Mouse (Mus musculus) neural tube, embryonic 15.5 days (tissue): ENCODE measurements around the gene Mtmr4. TPM values are rescaled to one million over a fixed set of nuclear protein-coding genes. Genes with fewer than 3 reads are reported as not detected.

Experiments used
- ATAC-seq: fragments of 200-750 bp; cut with Nextera tagmentation; 2 replicates; pipeline ENCODE4 v1.8.0; 2017; ENCODE audit warnings: mild to moderate bottlenecking, moderate TSS enrichment, moderate library complexity; ENCODE audit not compliant: low FRiP score
- H3K27ac ChIP-seq: fragments of 300-500 bp; sonication (generic); replicated peaks from 2 replicates; pipeline ENCODE4 v1.5.1; 2015; ENCODE audit warnings: mild to moderate bottlenecking, inconsistent platforms
- H3K27me3 ChIP-seq: fragments of 300-500 bp; sonication (generic); replicated peaks from 2 replicates; pipeline ENCODE4 v1.6.1; 2015; ENCODE audit warnings: inconsistent platforms
- H3K36me3 ChIP-seq: fragments of 300-500 bp; sonication (generic); 2 replicates; pipeline ENCODE4 v1.6.1; 2015; ENCODE audit warnings: inconsistent platforms
- H3K4me1 ChIP-seq: fragments of 300-500 bp; sonication (generic); 2 replicates; pipeline ENCODE4 v1.6.1; 2015; ENCODE audit warnings: inconsistent platforms
- H3K4me2 ChIP-seq: fragments of 300-500 bp; sonication (generic); 2 replicates; pipeline ENCODE4 v1.6.1; 2015; ENCODE audit warnings: inconsistent platforms, mild to moderate bottlenecking, moderate library complexity
- H3K4me3 ChIP-seq: fragments of 300-500 bp; sonication (generic); replicated peaks from 2 replicates; pipeline ENCODE4 v1.5.1; 2015; ENCODE audit warnings: mild to moderate bottlenecking, inconsistent platforms
- H3K9ac ChIP-seq: fragments of 300-500 bp; sonication (generic); replicated peaks from 2 replicates; pipeline ENCODE4 v1.6.1; 2015; ENCODE audit warnings: mild to moderate bottlenecking, inconsistent platforms
- H3K9me3 ChIP-seq: fragments of 300-500 bp; sonication (generic); replicated peaks from 2 replicates; pipeline ENCODE4 v1.6.1; 2016; ENCODE audit warnings: inconsistent platforms
- WGBS: fragments of 180-500 bp; shearing (Covaris S2); methylation state at CpG from one replicate; pipeline ENCODE4 v1.1.7; 2015; ENCODE audit warnings: mixed read lengths; 5-methylcytosine and 5-hydroxymethylcytosine counted together
- polyA plus RNA-seq: library from polyadenylated mRNA; unstranded; fragments of >200 nt; fragmentation: Nextera tagmentation; extraction: Ambion mirVana; gene quantifications from 2 replicates; pipeline ENCODE4 v1.2.1, GENCODE M21; 2015

Mtmr4 gene
- polyA plus RNA-seq, 1 experiment from 2014 or later: 42.8 TPM

- Histone ChIP-seq H3K27ac (no peak overlapping the region), H3K27me3 (no peaks in the 10 kb centered on the region), H3K9ac (no peak overlapping the region), H3K9me3 (no peaks in the 10 kb centered on the region), H3K4me2 (no peak overlapping the region), H3K36me3 (peaks cover 11% of the 10 kb centered on the region), H3K4me3 (no peak overlapping the region), H3K4me1 (no peaks in the 10 kb centered on the region)
- no peak for ATAC-seq
- WGBS: 29% methylated on average over 10 of the region's 10 CpGs
Measured at GRCm38 (mm10) chr11:87629859-87630258, 37.9 kb downstream of the Mtmr4 start.

- 11% methylated on average over 2 of the region's 2 CpGs for WGBS
- peak overlapping the region; percentile 48 for H3K9ac ChIP-seq
- peak overlapping the region; percentile 40 for H3K4me3 ChIP-seq
- H3K36me3 ChIP-seq: 0 out of 2 replicates have a peak, but pooled peaks cover 2% of the 10 kb centered on the region
- peak overlapping the region; percentile 71 for H3K4me2 ChIP-seq
- H3K27ac ChIP-seq: no peak overlapping the region
- no peaks in the 10 kb centered on the region for H3K9me3 ChIP-seq
- peaks cover 10% of the 10 kb centered on the region for H3K4me1 ChIP-seq
- no peaks in the 10 kb centered on the region for H3K27me3 ChIP-seq
- ATAC-seq: peak; percentile 38; the same call in 1 of the 2 replicates
Measured at GRCm38 (mm10) chr11:87638793-87639192, 46.8 kb downstream of the Mtmr4 start.

- WGBS: 2% methylated on average over 29 of the region's 29 CpGs
- Histone ChIP-seq H3K9ac (peak overlapping the region; percentile 48), H3K27ac (no peak overlapping the region)
Measured at GRCm38 (mm10) chr11:87639206-87639605, 47.2 kb downstream of the Mtmr4 start.

GRCm38 (mm10) chr11:87642865-87643264 is 50.9 kb downstream of the Mtmr4 start:
- H3K4me1 ChIP-seq: peaks cover 10% of the 10 kb centered on the region
- no peak overlapping the region for H3K9ac ChIP-seq
- no peaks in the 10 kb centered on the region for H3K27me3 ChIP-seq
- H3K27ac ChIP-seq: no peak overlapping the region
- no peaks in the 10 kb centered on the region for H3K36me3 ChIP-seq
- no peaks in the 10 kb centered on the region for H3K9me3 ChIP-seq
- no peak for ATAC-seq
- no peak overlapping the region for H3K4me3 ChIP-seq
- H3K4me2 ChIP-seq: no peak overlapping the region

More at GRCm38 (mm10) chr11:87639206-87639605, 47.2 kb downstream of the Mtmr4 start:
- H3K4me1 ChIP-seq: peaks cover 10% of the 10 kb centered on the region
- H3K27me3 ChIP-seq: no peaks in the 10 kb centered on the region
- peak; percentile 59; the same call in 1 of the 2 replicates for ATAC-seq
- H3K36me3 ChIP-seq: 0 out of 2 replicates have a peak, but pooled peaks cover 2% of the 10 kb centered on the region
- no peaks in the 10 kb centered on the region for H3K9me3 ChIP-seq
- H3K4me3 ChIP-seq: peak overlapping the region; percentile 40
- peak overlapping the region; percentile 71 for H3K4me2 ChIP-seq

GRCm38 (mm10) chr11:87654693-87655092 is 62.7 kb downstream of the Mtmr4 start:
- Histone ChIP-seq H3K4me1 (no peaks in the 10 kb centered on the region), H3K4me3 (no peak overlapping the region), H3K4me2 (no peak overlapping the region), H3K36me3 (no peaks in the 10 kb centered on the region), H3K9me3 (no peaks in the 10 kb centered on the region), H3K27ac (no peak overlapping the region), H3K9ac (no peak overlapping the region), H3K27me3 (0 out of 2 replicates have a peak, but pooled peaks cover 3% of the 10 kb centered on the region)
- WGBS: 86% methylated on average over 5 of the region's 5 CpGs
- ATAC-seq: no peak

- 77% methylated on average over 7 of the region's 7 CpGs for WGBS
- no peaks in the 10 kb centered on the region for H3K36me3 ChIP-seq
- H3K9me3 ChIP-seq: no peaks in the 10 kb centered on the region
- peaks cover 12% of the 10 kb centered on the region for H3K4me1 ChIP-seq
- H3K4me3 ChIP-seq: no peak overlapping the region
- no peak for ATAC-seq
- peaks cover 18% of the 10 kb centered on the region; the same call in 1 of the 2 replicates for H3K27me3 ChIP-seq
- no peak overlapping the region for H3K4me2 ChIP-seq
- H3K27ac ChIP-seq: no peak overlapping the region
- H3K9ac ChIP-seq: no peak overlapping the region
Measured at GRCm38 (mm10) chr11:87659216-87659615, 67.3 kb downstream of the Mtmr4 start.

- Histone ChIP-seq H3K27me3 (peaks cover 22% of the 10 kb centered on the region; the same call in 1 of the 2 replicates), H3K4me1 (peaks cover 12% of the 10 kb centered on the region), H3K36me3 (no peaks in the 10 kb centered on the region), H3K9ac (peak within 1 kb of the TSS; percentile 0; the same call in 1 of the 2 replicates), H3K27ac (no peak within 1 kb of the TSS), H3K9me3 (no peaks in the 10 kb centered on the region), H3K4me2 (peak within 1 kb of the TSS; percentile 72), H3K4me3 (peak within 1 kb of the TSS; percentile 42)
- 0% methylated on average over 8 of the region's 8 CpGs for WGBS
- ATAC-seq: 0 out of 2 replicates have a peak, but pooled peaks have one; percentile 45
Measured at GRCm38 (mm10) chr11:87662407-87662806, 70.4 kb downstream of the Mtmr4 start, which contains the start of gene Rnf43. Gene Rnf43 (plus strand): TSS chr11:87662722.

GRCm38 (mm10) chr11:87662822-87663221 is 70.9 kb downstream of the Mtmr4 start:
- WGBS: 11% methylated on average over 14 of the region's 14 CpGs

GRCm38 (mm10) chr11:87663948-87664347 is 72.0 kb downstream of the Mtmr4 start:
- Histone ChIP-seq H3K27ac (no peak overlapping the region), H3K4me3 (no peak overlapping the region), H3K9me3 (no peaks in the 10 kb centered on the region), H3K27me3 (peaks cover 20% of the 10 kb centered on the region; the same call in 1 of the 2 replicates), H3K4me1 (peaks cover 12% of the 10 kb centered on the region), H3K36me3 (no peaks in the 10 kb centered on the region), H3K9ac (no peak overlapping the region), H3K4me2 (no peak overlapping the region)
- 85% methylated on average over 6 of the region's 6 CpGs for WGBS
- no peak for ATAC-seq

More at GRCm38 (mm10) chr11:87662822-87663221, 70.9 kb downstream of the Mtmr4 start:
- H3K9me3 ChIP-seq: no peaks in the 10 kb centered on the region
- H3K27me3 ChIP-seq: peaks cover 22% of the 10 kb centered on the region; the same call in 1 of the 2 replicates
- peak overlapping the region; percentile 0; the same call in 1 of the 2 replicates for H3K9ac ChIP-seq
- peak overlapping the region; percentile 42 for H3K4me3 ChIP-seq
- H3K36me3 ChIP-seq: no peaks in the 10 kb centered on the region
- peak overlapping the region; percentile 72 for H3K4me2 ChIP-seq
- H3K4me1 ChIP-seq: peaks cover 12% of the 10 kb centered on the region
- no peak overlapping the region for H3K27ac ChIP-seq
- ATAC-seq: no peak

GRCm38 (mm10) chr11:87664521-87664920 is 72.6 kb downstream of the Mtmr4 start:
- H3K9ac ChIP-seq: no peak overlapping the region
- no peak for ATAC-seq
- peaks cover 20% of the 10 kb centered on the region; the same call in 1 of the 2 replicates for H3K27me3 ChIP-seq
- no peak overlapping the region for H3K27ac ChIP-seq
- no peak overlapping the region for H3K4me2 ChIP-seq
- 84% methylated on average over 12 of the region's 12 CpGs for WGBS
- no peak overlapping the region for H3K4me3 ChIP-seq
- H3K36me3 ChIP-seq: no peaks in the 10 kb centered on the region
- no peaks in the 10 kb centered on the region for H3K9me3 ChIP-seq
- H3K4me1 ChIP-seq: peaks cover 12% of the 10 kb centered on the region

- no peak for ATAC-seq
- Histone ChIP-seq H3K4me3 (no peak overlapping the region), H3K4me2 (no peak overlapping the region), H3K9ac (no peak overlapping the region), H3K4me1 (peaks cover 12% of the 10 kb centered on the region), H3K27ac (no peak overlapping the region), H3K9me3 (no peaks in the 10 kb centered on the region), H3K27me3 (peaks cover 20% of the 10 kb centered on the region; the same call in 1 of the 2 replicates), H3K36me3 (no peaks in the 10 kb centered on the region)
- 80% methylated on average over 6 of the region's 6 CpGs for WGBS
Measured at GRCm38 (mm10) chr11:87665224-87665623, 73.3 kb downstream of the Mtmr4 start.

- peaks cover 20% of the 10 kb centered on the region; the same call in 1 of the 2 replicates for H3K27me3 ChIP-seq
- H3K36me3 ChIP-seq: no peaks in the 10 kb centered on the region
- no peak overlapping the region for H3K9ac ChIP-seq
- no peak overlapping the region for H3K4me2 ChIP-seq
- no peaks in the 10 kb centered on the region for H3K9me3 ChIP-seq
- ATAC-seq: no peak
- no peak overlapping the region for H3K27ac ChIP-seq
- peaks cover 12% of the 10 kb centered on the region for H3K4me1 ChIP-seq
- 87% methylated on average over 2 of the region's 2 CpGs for WGBS
- no peak overlapping the region for H3K4me3 ChIP-seq
Measured at GRCm38 (mm10) chr11:87665658-87666057, 73.7 kb downstream of the Mtmr4 start.
